Mouse (Mus musculus) liver, postnatal 0 days (tissue): Measurements from ENCODE around the gene Ptpre.

Experiments used
- CTCF ChIP-seq: sonication (generic); IDR thresholded peaks from 2 replicates; pipeline ENCODE4 v1.5.1; 2016; ENCODE audit warnings: antibody characterized with exemption, low read depth
- EP300 ChIP-seq: IDR thresholded peaks from 2 replicates; pipeline ENCODE4 v1.6.1; 2016; ENCODE audit warnings: antibody characterized with exemption, low read depth, mild to moderate bottlenecking

DNA sequence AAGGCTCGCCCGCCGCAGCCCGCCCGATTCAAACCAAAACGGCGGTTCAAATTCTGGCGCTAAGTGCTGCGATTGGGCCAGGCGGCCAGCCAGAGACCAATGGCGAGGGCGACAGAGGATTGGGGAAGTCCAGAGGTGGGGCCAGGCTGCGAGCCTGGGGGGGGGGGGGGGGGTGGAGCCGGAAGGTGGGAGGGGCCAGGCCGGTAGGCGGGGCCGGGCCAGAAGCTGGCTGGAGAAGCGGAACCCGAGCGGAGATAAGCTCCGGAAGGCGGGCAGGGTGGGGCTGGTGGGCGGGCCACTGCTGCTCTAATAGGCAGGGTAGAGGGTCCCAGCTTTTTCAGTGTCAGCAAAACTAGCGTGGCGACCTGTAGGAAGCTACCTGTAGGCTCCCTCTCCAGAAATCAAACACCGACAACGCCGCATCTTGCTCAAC lies 179.2 kb downstream of the Ptpre start:
- TF ChIP-seq EP300 (peak; percentile 38; the same call in 1 of the 2 replicates), CTCF (no peak)
